Mouse (Mus musculus) lung, postnatal 25 days (tissue): ENCODE measurements around the gene Atxn2.
"Not testable (repeated sequence)": the region's sequence is repeated elsewhere in the genome, so short reads cannot be mapped to it uniquely, and the experiment has no call there.

Experiments
- DNase-seq: peaks from one replicate; pipeline ENCODE4 v3.0.0; 2022; ENCODE audit warnings: low spot score

The Atxn2 gene

GRCm38 (mm10) chr5:121711174-121711927 is at the start of gene Atxn2:
TSS of gene Atxn2 (plus strand) at chr5:121711337.
- peak; percentile 72 for DNase-seq

- no peak for DNase-seq
These were observed 49.6 kb upstream of the Atxn2 start for GRCm38 (mm10) chr5:121661494-121661893.

GRCm38 (mm10) chr5:121663456-121663855 is 47.7 kb upstream of the Atxn2 start:
- no peak for DNase-seq

GRCm38 (mm10) chr5:121664078-121664477 is 47.1 kb upstream of the Atxn2 start:
- no peak for DNase-seq

- DNase-seq = no peak
These were observed 46.2 kb upstream of the Atxn2 start for GRCm38 (mm10) chr5:121664971-121665370.

- no peak for DNase-seq
These were observed 44.1 kb upstream of the Atxn2 start for GRCm38 (mm10) chr5:121667067-121667466.

- DNase-seq = peak; percentile 43
These were observed 42.7 kb upstream of the Atxn2 start for GRCm38 (mm10) chr5:121668411-121668810.

- DNase-seq = no peak
These were observed 40.7 kb upstream of the Atxn2 start for GRCm38 (mm10) chr5:121670412-121670811.

GRCm38 (mm10) chr5:121682250-121682649 is 28.9 kb upstream of the Atxn2 start:
- DNase-seq = no peak

- DNase-seq = no peak
These were observed 25.6 kb upstream of the Atxn2 start for GRCm38 (mm10) chr5:121685495-121685894.

- DNase-seq = peak; percentile 10
These were observed 24.8 kb upstream of the Atxn2 start for GRCm38 (mm10) chr5:121686113-121686898.

GRCm38 (mm10) chr5:121690482-121691211 is 20.5 kb upstream of the Atxn2 start:
- DNase-seq = peak; percentile 30

- not testable (repeated sequence) for DNase-seq
These were observed 19.7 kb upstream of the Atxn2 start for GRCm38 (mm10) chr5:121691436-121691835.

- no peak for DNase-seq
These were observed 18.2 kb upstream of the Atxn2 start for GRCm38 (mm10) chr5:121692897-121693296.

GRCm38 (mm10) chr5:121696761-121697160 is 14.4 kb upstream of the Atxn2 start:
- DNase-seq = no peak

- DNase-seq = no peak
These were observed 11.2 kb upstream of the Atxn2 start for GRCm38 (mm10) chr5:121699891-121700290.

- no peak for DNase-seq
These were observed 10.6 kb upstream of the Atxn2 start for GRCm38 (mm10) chr5:121700496-121700895.

- no peak for DNase-seq
These were observed 9.9 kb upstream of the Atxn2 start for GRCm38 (mm10) chr5:121701111-121701769.

GRCm38 (mm10) chr5:121703341-121703740 is 7.8 kb upstream of the Atxn2 start:
- DNase-seq = no peak

GRCm38 (mm10) chr5:121704512-121705248 is 6.5 kb upstream of the Atxn2 start:
- no peak for DNase-seq

- no peak for DNase-seq
These were observed 735 bp upstream of the Atxn2 start for GRCm38 (mm10) chr5:121710402-121710801.
